Mouse (Mus musculus) kidney, embryonic 16.5 days (tissue): ENCODE results near the gene Pfpl. TPM values are rescaled to one million over a fixed set of nuclear protein-coding genes. Genes with fewer than 3 reads are reported as not detected.

ENCODE experiments used
- ATAC-seq: fragments of 200-750 bp; cut with Nextera tagmentation; 2 replicates; pipeline ENCODE4 v1.8.0; 2017; ENCODE audit warnings: moderate TSS enrichment; ENCODE audit not compliant: low FRiP score, low TSS enrichment
- H3K27ac ChIP-seq: fragments of 300-500 bp; sonication (generic); 2 replicates; pipeline ENCODE4 v1.5.1; 2014; ENCODE audit warnings: low read length
- H3K27me3 ChIP-seq: fragments of 300-500 bp; sonication (generic); 2 replicates; pipeline ENCODE4 v1.6.1; 2014; ENCODE audit warnings: low read length, control low read depth, mixed read lengths; ENCODE audit not compliant: insufficient read depth
- H3K36me3 ChIP-seq: fragments of 300-500 bp; sonication (generic); 2 replicates; pipeline ENCODE4 v1.6.1; 2014; ENCODE audit warnings: low read length, control low read depth, mixed read lengths; ENCODE audit not compliant: insufficient read depth
- H3K4me1 ChIP-seq: fragments of 300-500 bp; sonication (generic); 2 replicates; pipeline ENCODE4 v1.6.1; 2014; ENCODE audit warnings: low read length, control low read depth, mixed read lengths; ENCODE audit not compliant: insufficient read depth
- H3K4me2 ChIP-seq: fragments of 300-500 bp; sonication (generic); replicated peaks from 2 replicates; pipeline ENCODE4 v1.6.1; 2014; ENCODE audit warnings: low read depth, low read length
- H3K4me3 ChIP-seq: fragments of 300-500 bp; sonication (generic); 2 replicates; pipeline ENCODE4 v1.5.1; 2014; ENCODE audit warnings: mild to moderate bottlenecking, low read length
- H3K9ac ChIP-seq: fragments of 300-500 bp; sonication (generic); replicated peaks from 2 replicates; pipeline ENCODE4 v1.6.1; 2014; ENCODE audit warnings: low read length
- H3K9me3 ChIP-seq: fragments of 300-500 bp; sonication (generic); 2 replicates; pipeline ENCODE4 v1.6.1; 2016; ENCODE audit warnings: low read length, control low read depth
- WGBS: fragments of 180-500 bp; shearing (Covaris S2); extraction: QIAGEN DNeasy Blood & Tissue Kit; methylation state at CpG from one replicate; pipeline ENCODE4 v1.1.7; 2014; 5-methylcytosine and 5-hydroxymethylcytosine counted together
- polyA plus RNA-seq: library from polyadenylated mRNA; unstranded; fragments of >200 nt; fragmentation: Nextera tagmentation; extraction: Ambion mirVana; gene quantifications from 2 replicates; pipeline ENCODE4 v1.2.1, GENCODE M21; 2015

Gene Pfpl
- polyA plus RNA-seq, 1 experiment from 2014 or later = not detected

DNA sequence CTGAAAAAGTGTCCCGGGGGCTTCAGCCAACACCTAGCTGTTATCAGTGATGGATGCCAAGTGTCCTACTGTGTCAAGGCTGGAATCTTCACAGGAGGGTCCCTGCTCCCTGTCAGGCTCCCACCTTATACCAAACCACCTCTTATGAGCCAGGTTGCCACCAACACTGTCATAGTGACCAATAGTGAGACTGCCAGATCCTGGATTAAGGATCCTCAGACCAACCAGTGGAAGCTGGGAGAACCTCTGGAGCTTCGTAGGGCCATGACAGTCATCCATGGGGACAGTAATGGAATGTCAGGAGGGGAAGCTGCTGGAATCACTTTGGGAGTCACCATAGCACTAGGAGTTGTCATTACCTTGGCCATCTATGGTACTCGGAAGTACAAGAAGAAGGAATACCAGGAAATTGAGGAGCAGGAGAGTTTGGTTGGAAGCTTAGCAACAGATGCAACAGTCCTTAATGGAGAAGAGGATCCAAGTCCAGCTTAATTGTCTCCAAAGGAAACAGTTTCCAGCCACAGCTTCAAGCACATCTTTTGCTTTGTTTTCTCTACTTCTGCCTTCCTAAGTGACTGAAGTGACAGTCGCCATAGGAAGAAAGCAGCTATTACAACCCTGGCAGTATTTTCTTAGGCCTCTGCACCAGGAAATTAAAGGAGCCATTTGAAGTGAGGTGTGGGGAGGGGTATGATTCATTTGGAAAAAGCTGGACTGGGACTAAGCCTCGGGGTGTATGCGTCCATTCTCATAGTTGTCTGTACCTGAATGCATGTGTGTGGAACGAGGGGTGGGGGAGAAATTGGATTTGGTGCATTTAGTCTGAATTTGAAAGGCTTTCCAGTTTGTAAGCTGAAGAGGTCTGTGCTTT, 35.4 kb downstream of the Pfpl start:
- no peaks in the 10 kb centered on the region for H3K27me3 ChIP-seq
- H3K4me3 ChIP-seq = no peak overlapping the region
- H3K4me1 ChIP-seq = no peaks in the 10 kb centered on the region
- H3K27ac ChIP-seq = no peak overlapping the region
- no peak for ATAC-seq
- 69% methylated on average over 7 of the region's 7 CpGs for WGBS
- no peak overlapping the region for H3K9ac ChIP-seq
- H3K36me3 ChIP-seq = no peaks in the 10 kb centered on the region
- H3K4me2 ChIP-seq = no peak overlapping the region
- H3K9me3 ChIP-seq = no peaks in the 10 kb centered on the region

DNA sequence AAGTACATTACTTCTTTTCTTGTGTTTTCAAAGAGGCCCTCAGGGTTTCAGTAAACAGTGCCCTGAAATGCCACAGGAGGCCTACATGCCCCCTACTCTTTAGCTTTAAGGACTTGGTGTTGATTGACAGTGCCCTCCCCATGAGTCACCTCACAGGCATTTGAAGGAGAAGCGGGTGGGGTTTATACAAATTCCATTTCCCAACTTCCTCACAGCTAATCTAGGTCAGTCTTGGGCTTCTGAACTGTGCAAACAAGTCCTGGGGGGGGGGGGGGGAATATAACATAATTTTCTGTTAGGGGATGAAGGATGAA, 36.0 kb downstream of the Pfpl start:
- Histone ChIP-seq H3K27ac (no peak overlapping the region), H3K4me2 (no peak overlapping the region), H3K9me3 (no peaks in the 10 kb centered on the region), H3K4me3 (no peak overlapping the region), H3K27me3 (no peaks in the 10 kb centered on the region), H3K9ac (no peak overlapping the region), H3K36me3 (0 out of 2 replicates have a peak, but pooled peaks cover 3% of the 10 kb centered on the region), H3K4me1 (no peaks in the 10 kb centered on the region)
- WGBS = 36% methylated on average over 1 of the region's 1 CpGs
- peak; percentile 58; the same call in 1 of the 2 replicates for ATAC-seq

DNA sequence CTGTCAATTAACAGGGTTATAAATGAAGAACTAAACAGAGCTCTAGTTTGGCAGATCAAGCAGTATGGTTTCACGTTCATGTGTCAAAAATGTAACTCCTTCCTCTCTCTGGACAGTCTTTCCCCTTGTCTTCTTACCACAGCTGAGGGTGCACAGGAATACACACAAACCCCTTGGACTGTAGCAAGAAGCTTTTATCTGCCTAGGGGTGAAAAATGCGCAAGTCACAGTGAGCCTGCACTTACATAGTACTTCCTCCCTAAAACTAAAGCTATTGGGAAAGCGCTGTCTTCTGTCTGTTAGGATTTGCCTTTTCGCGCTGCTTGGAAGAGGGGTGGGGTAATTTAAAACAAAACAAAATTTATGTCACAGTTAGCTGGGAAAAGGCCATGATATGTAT, 36.4 kb downstream of the Pfpl start:
- ATAC-seq = no peak
- Histone ChIP-seq H3K27ac (no peak overlapping the region), H3K27me3 (no peaks in the 10 kb centered on the region), H3K9ac (no peak overlapping the region), H3K4me1 (no peaks in the 10 kb centered on the region), H3K4me3 (no peak overlapping the region), H3K4me2 (no peak overlapping the region), H3K9me3 (no peaks in the 10 kb centered on the region), H3K36me3 (peaks cover 6% of the 10 kb centered on the region; the same call in 1 of the 2 replicates)
- WGBS = 81% methylated on average over 5 of the region's 5 CpGs

DNA sequence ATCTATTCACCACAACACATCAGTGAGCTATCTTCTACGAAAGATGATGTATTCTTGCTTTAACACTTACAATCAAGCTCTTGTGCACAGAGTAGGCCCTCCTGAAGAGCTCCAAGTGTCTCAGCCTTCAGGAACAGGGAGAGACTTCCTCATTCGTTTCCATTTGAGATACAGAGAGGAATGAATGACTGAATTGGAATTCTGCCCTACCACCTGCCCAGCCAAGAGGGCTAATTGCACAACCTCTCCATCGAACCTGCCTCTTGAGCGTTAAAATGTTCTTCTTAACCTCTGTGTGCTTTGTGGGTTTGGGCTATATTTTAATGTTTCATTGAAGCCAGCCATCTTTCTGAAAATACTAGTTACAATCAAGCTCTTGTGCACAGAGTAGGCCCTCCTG, 37.0 kb downstream of the Pfpl start:
- Histone ChIP-seq H3K9ac (no peak overlapping the region), H3K36me3 (peaks cover 6% of the 10 kb centered on the region; the same call in 1 of the 2 replicates), H3K27me3 (no peaks in the 10 kb centered on the region), H3K9me3 (no peaks in the 10 kb centered on the region), H3K4me2 (no peak overlapping the region), H3K4me3 (no peak overlapping the region), H3K27ac (no peak overlapping the region), H3K4me1 (no peaks in the 10 kb centered on the region)
- no peak for ATAC-seq
- WGBS = 80% methylated on average over 4 of the region's 4 CpGs

DNA sequence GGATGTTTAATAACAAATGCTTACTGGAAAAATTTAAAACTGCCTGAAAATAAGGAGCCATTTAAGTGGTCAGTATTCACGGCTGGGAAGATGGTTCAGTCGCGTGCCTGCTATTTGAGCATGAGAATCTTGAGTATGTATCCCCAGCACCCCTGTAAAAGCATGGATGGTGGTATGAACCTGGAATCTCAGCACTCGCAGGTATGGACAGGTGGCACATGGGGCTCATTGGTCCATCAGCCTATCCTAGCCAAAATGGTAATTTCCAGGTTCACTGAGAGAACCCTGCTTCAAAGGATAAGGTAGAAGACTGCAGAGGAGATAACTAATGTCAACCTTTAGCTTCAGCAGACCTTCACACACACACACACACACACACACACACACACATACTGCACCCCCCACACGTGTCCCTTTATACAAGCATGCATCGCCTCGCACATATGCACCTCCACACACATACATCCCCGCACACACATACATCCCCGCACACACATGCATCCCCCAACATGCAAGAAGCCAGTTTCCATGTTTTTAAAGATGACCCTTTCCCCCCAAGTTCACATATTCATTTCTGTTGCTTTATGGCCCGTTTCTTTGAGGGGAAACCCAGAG, 37.9 kb downstream of the Pfpl start:
- H3K9ac ChIP-seq = no peak overlapping the region
- no peak for ATAC-seq
- H3K27me3 ChIP-seq = no peaks in the 10 kb centered on the region
- peaks cover 6% of the 10 kb centered on the region; the same call in 1 of the 2 replicates for H3K36me3 ChIP-seq
- 90% methylated on average over 10 of the region's 10 CpGs for WGBS
- H3K27ac ChIP-seq = no peak overlapping the region
- H3K9me3 ChIP-seq = no peaks in the 10 kb centered on the region
- no peak overlapping the region for H3K4me2 ChIP-seq
- H3K4me1 ChIP-seq = no peaks in the 10 kb centered on the region
- H3K4me3 ChIP-seq = no peak overlapping the region

DNA sequence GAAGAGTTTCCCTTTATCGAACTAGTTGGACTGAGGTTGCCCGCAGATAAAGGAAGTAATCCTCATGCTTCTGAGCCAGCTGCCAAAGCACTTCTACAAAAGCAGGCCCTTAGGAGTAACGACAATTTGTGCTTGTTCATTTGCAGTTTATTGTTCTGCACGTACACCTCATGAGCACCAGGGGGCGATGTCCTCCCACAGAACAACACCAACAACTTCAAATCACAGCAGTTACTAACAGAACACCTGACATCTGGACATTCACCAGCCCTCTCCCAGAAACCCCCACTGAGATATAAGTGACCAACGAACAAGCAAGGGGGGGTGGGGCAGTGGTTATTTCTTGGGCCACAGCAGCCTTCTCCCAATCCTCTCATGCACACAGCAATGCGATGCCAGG, 38.5 kb downstream of the Pfpl start:
- Histone ChIP-seq H3K4me1 (no peaks in the 10 kb centered on the region), H3K4me2 (no peak overlapping the region), H3K27ac (no peak overlapping the region), H3K9ac (no peak overlapping the region), H3K27me3 (no peaks in the 10 kb centered on the region), H3K9me3 (no peaks in the 10 kb centered on the region), H3K36me3 (peaks cover 6% of the 10 kb centered on the region; the same call in 1 of the 2 replicates), H3K4me3 (no peak overlapping the region)
- 30% methylated on average over 7 of the region's 7 CpGs for WGBS
- ATAC-seq = peak; percentile 25; the same call in 1 of the 2 replicates

DNA sequence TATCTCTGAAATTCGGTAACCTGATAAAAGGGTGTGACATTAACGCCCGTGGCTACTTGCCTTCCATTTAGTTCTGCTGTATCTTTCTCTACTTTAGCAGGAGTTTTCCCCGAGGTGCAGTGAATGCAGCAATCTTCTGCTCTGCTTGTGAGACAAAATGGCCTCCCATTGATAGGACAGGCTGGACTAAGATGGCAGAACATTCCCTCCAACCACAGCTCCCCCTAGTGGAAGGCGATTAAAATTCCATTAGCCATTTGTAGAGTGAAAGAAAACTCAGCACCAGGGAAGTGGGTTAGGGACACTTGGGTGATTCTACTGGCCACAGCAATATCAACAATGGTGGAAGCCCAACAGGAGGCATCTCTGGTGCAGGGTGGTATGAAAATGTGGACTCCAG, 39.7 kb downstream of the Pfpl start:
- Histone ChIP-seq H3K27me3 (no peaks in the 10 kb centered on the region), H3K4me1 (no peaks in the 10 kb centered on the region), H3K9me3 (no peaks in the 10 kb centered on the region), H3K36me3 (peaks cover 6% of the 10 kb centered on the region; the same call in 1 of the 2 replicates), H3K27ac (no peak overlapping the region), H3K4me3 (no peak overlapping the region), H3K9ac (no peak overlapping the region), H3K4me2 (no peak overlapping the region)
- no peak for ATAC-seq
- 85% methylated on average over 5 of the region's 5 CpGs for WGBS

DNA sequence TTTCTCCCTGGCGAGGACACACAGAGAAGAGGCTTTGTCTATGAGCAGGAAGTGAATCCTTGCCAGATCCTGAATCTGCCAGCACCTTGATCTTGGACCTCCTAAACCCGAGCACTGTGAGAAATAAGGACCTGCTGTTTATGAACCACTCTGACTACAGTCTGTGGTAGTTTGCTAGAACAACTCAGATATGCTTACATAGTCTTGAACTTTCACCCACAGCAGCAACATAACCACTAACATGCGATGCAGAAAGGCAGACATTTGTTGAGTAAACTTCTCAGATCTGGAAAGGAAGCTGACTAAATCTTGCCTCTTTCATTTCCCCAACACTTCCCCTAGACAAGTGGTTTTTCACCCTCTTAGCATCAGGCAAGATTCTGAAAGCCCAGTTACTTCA, 44.2 kb downstream of the Pfpl start:
- Histone ChIP-seq H3K4me3 (no peak overlapping the region), H3K36me3 (peaks cover 6% of the 10 kb centered on the region; the same call in 1 of the 2 replicates), H3K27ac (no peak overlapping the region), H3K4me1 (peaks cover 6% of the 10 kb centered on the region), H3K9ac (no peak overlapping the region), H3K27me3 (no peaks in the 10 kb centered on the region), H3K9me3 (no peaks in the 10 kb centered on the region), H3K4me2 (no peak overlapping the region)
- 57% methylated on average over 3 of the region's 3 CpGs for WGBS
- ATAC-seq = no peak

DNA sequence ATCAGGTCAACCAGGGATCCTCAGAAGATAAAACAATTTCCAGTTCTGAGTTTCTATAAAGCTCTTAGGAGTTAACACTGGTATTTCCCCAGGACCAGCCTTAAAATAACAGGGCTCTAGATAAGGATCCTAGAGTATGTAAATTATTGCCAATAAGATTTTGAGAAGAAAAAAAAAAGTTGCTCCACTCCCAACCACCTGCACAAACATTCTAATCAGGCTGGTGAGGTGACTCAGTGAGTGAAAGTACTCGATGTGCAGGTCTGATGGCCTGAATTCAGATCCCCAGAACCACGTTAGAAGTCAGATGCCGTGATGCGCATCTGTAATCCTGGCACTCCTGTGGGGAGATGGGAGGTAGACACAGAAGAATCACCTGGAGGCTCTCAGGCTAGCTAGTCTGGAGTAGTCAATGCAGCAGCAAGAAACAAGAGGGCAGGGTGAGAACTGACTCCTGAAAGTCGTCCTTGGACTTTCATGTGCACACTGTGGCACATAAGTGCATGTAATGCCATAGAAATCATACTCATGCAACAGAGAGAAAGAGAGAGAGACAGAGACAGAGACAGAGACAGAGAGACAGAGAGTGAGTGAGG, 44.8 kb downstream of the Pfpl start:
- Histone ChIP-seq H3K27ac (no peak overlapping the region), H3K36me3 (peaks cover 6% of the 10 kb centered on the region; the same call in 1 of the 2 replicates), H3K9me3 (no peaks in the 10 kb centered on the region), H3K4me3 (no peak overlapping the region), H3K9ac (no peak overlapping the region), H3K27me3 (no peaks in the 10 kb centered on the region), H3K4me2 (no peak overlapping the region), H3K4me1 (peaks cover 12% of the 10 kb centered on the region)
- 80% methylated on average over 5 of the region's 5 CpGs for WGBS
- no peak for ATAC-seq

DNA sequence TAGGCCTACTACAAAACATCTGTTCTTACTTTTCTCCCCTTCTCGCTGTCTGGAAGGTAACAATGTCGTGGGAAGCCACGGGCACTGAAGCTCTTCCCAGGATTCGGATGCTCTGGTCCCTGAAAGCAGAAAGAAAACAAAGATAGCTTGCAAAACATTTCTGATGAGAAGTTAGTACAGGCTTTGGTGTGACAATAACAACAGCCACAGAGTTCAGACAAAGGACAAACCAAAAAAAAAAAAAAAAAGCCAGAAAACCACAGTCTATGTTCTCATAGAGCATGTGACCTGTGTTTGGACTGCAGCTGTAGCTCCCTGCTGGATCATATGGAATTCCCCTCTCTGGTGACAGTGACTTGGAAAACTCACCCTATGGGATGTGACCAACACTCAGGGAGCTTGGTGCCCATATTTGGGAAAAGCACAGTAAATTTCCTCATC, 45.5 kb downstream of the Pfpl start:
- no peaks in the 10 kb centered on the region for H3K9me3 ChIP-seq
- H3K4me1 ChIP-seq = peaks cover 12% of the 10 kb centered on the region
- H3K4me2 ChIP-seq = no peak overlapping the region
- ATAC-seq = no peak
- H3K27me3 ChIP-seq = no peaks in the 10 kb centered on the region
- whole genome bisulfite sequencing = 68% methylated on average over 4 of the region's 4 CpGs
- H3K27ac ChIP-seq = no peak overlapping the region
- no peak overlapping the region for H3K4me3 ChIP-seq
- H3K9ac ChIP-seq = no peak overlapping the region
- peaks cover 6% of the 10 kb centered on the region; the same call in 1 of the 2 replicates for H3K36me3 ChIP-seq
